Mouse (Mus musculus) heart, postnatal 0 days (tissue): ENCODE results near the gene Col26a1.

Experiments
- CTCF ChIP-seq: IDR thresholded peaks from 2 replicates; pipeline ENCODE4 v1.5.1; 2016; ENCODE audit warnings: antibody characterized with exemption, control low read depth, low read depth
- EP300 ChIP-seq: IDR thresholded peaks from 2 replicates; pipeline ENCODE4 v1.6.1; 2016; ENCODE audit warnings: antibody characterized with exemption, low read depth

GRCm38 (mm10) chr5:136833053-136833452, 50.0 kb downstream of the Col26a1 start:
- TF ChIP-seq CTCF (peak; percentile 18), EP300 (no peak)
